Mouse (Mus musculus): ENCODE measurements at regions not wholly inside any gene's neighbourhood (a gene's known extent, or its start where the extent isn't known, plus 50 kb on each side); places are given as distances from the start of the nearest gene placed in this dataset.

- no peak for TF ChIP-seq EP300 (IDR thresholded peaks at IDR 0.05; ENCODE audit: low read depth)
- TF ChIP-seq CTCF (IDR thresholded peaks at IDR 0.05; ENCODE audit: low read depth), result no peak
Measured at GRCm38 (mm10) chr14:46516285-46516684, 125.8 kb upstream of the Bmp4 start.

All from heart, postnatal 0 days (tissue).